Mouse (Mus musculus) lung, embryonic 16.5 days (tissue): ENCODE data around the gene Wscd2. TPM values are rescaled to one million over a fixed set of nuclear protein-coding genes. Genes with fewer than 3 reads are reported as not detected.

Source experiments
- ATAC-seq: fragments of 200-750 bp; cut with Nextera tagmentation; 2 replicates; pipeline ENCODE4 v1.8.0; 2017; ENCODE audit warnings: low read depth, mild to moderate bottlenecking, moderate library complexity
- H3K27ac ChIP-seq: fragments of 300-500 bp; sonication (generic); 2 replicates; pipeline ENCODE4 v1.5.1; 2014; ENCODE audit warnings: mild to moderate bottlenecking, control low read depth, low read length
- H3K27me3 ChIP-seq: fragments of 300-500 bp; sonication (generic); 2 replicates; pipeline ENCODE4 v1.6.1; 2014; ENCODE audit warnings: low read depth, low read length, mixed read lengths; ENCODE audit not compliant: control insufficient read depth, insufficient read depth
- H3K36me3 ChIP-seq: fragments of 300-500 bp; sonication (generic); 2 replicates; pipeline ENCODE4 v1.6.1; 2014; ENCODE audit warnings: low read length; ENCODE audit not compliant: control insufficient read depth, insufficient read depth
- H3K4me1 ChIP-seq: fragments of 300-500 bp; sonication (generic); replicated peaks from 2 replicates; pipeline ENCODE4 v1.6.1; 2014; ENCODE audit warnings: low read length, mixed read lengths; ENCODE audit not compliant: control insufficient read depth, insufficient read depth
- H3K4me2 ChIP-seq: fragments of 300-500 bp; sonication (generic); 2 replicates; pipeline ENCODE4 v1.6.1; 2014; ENCODE audit warnings: low read depth, low read length, control low read depth
- H3K4me3 ChIP-seq: fragments of 300-500 bp; sonication (generic); 2 replicates; pipeline ENCODE4 v1.5.1; 2014; ENCODE audit warnings: mild to moderate bottlenecking, low read length, control low read depth
- H3K9ac ChIP-seq: fragments of 300-500 bp; sonication (generic); 2 replicates; pipeline ENCODE4 v1.6.1; 2014; ENCODE audit warnings: low read length, control low read depth
- H3K9me3 ChIP-seq: fragments of 300-500 bp; sonication (generic); 2 replicates; pipeline ENCODE4 v1.6.1; 2016; ENCODE audit warnings: low read length; ENCODE audit not compliant: control insufficient read depth
- WGBS: fragments of 180-500 bp; shearing (Covaris S2); extraction: QIAGEN DNeasy Blood & Tissue Kit; methylation state at CpG from one replicate; pipeline ENCODE4 v1.1.7; 2014; 5-methylcytosine and 5-hydroxymethylcytosine counted together
- polyA plus RNA-seq: library from polyadenylated mRNA; unstranded; fragments of >200 nt; fragmentation: Nextera tagmentation; extraction: Ambion mirVana; gene quantifications from 2 replicates; pipeline ENCODE4 v1.2.1, GENCODE M21; 2015

Gene Wscd2
- polyA plus RNA-seq, 1 experiment from 2014 or later, result 4.8 TPM

- WGBS, result 66% methylated on average over 2 of the region's 2 CpGs
- no peak for ATAC-seq
- H3K4me2 ChIP-seq, result no peak overlapping the region
- peaks cover 5% of the 10 kb centered on the region; the same call in 1 of the 2 replicates for H3K27me3 ChIP-seq
- H3K9me3 ChIP-seq, result no peaks in the 10 kb centered on the region
- 0 out of 2 replicates have a peak, but pooled peaks cover 5% of the 10 kb centered on the region for H3K4me1 ChIP-seq
- no peak overlapping the region for H3K9ac ChIP-seq
- no peaks in the 10 kb centered on the region for H3K36me3 ChIP-seq
- H3K4me3 ChIP-seq, result no peak overlapping the region
- no peak overlapping the region for H3K27ac ChIP-seq
Measured at GRCm38 (mm10) chr5:113554571-113554970, 64.4 kb downstream of the Wscd2 start.

GRCm38 (mm10) chr5:113555684-113556083, 65.6 kb downstream of the Wscd2 start:
- peaks cover 3% of the 10 kb centered on the region; the same call in 1 of the 2 replicates for H3K27me3 ChIP-seq
- 46% methylated on average over 2 of the region's 2 CpGs for WGBS
- 0 out of 2 replicates have a peak, but pooled peaks cover 5% of the 10 kb centered on the region for H3K4me1 ChIP-seq
- no peak overlapping the region for H3K27ac ChIP-seq
- H3K9me3 ChIP-seq, result no peaks in the 10 kb centered on the region
- no peak for ATAC-seq
- H3K4me2 ChIP-seq, result no peak overlapping the region
- no peak overlapping the region for H3K9ac ChIP-seq
- no peak overlapping the region for H3K4me3 ChIP-seq
- H3K36me3 ChIP-seq, result no peaks in the 10 kb centered on the region

- Histone ChIP-seq H3K4me2 (no peak overlapping the region), H3K4me1 (0 out of 2 replicates have a peak, but pooled peaks cover 5% of the 10 kb centered on the region)
- ATAC-seq, result no peak
Measured at GRCm38 (mm10) chr5:113558065-113558464, 67.9 kb downstream of the Wscd2 start.

GRCm38 (mm10) chr5:113559627-113560026, 69.5 kb downstream of the Wscd2 start:
- H3K4me3 ChIP-seq, result no peak overlapping the region
- no peaks in the 10 kb centered on the region for H3K27me3 ChIP-seq
- no peak for ATAC-seq
- no peaks in the 10 kb centered on the region for H3K9me3 ChIP-seq
- no peak overlapping the region for H3K9ac ChIP-seq
- H3K4me1 ChIP-seq, result 0 out of 2 replicates have a peak, but pooled peaks cover 2% of the 10 kb centered on the region
- 42% methylated on average over 5 of the region's 5 CpGs for WGBS
- no peak overlapping the region for H3K4me2 ChIP-seq
- no peak overlapping the region for H3K27ac ChIP-seq
- H3K36me3 ChIP-seq, result no peaks in the 10 kb centered on the region

More at GRCm38 (mm10) chr5:113558065-113558464, 67.9 kb downstream of the Wscd2 start:
- 84% methylated on average over 8 of the region's 8 CpGs for WGBS
- H3K27me3 ChIP-seq, result no peaks in the 10 kb centered on the region
- H3K4me3 ChIP-seq, result no peak overlapping the region
- H3K9me3 ChIP-seq, result no peaks in the 10 kb centered on the region
- no peak overlapping the region for H3K9ac ChIP-seq
- no peak overlapping the region for H3K27ac ChIP-seq
- no peaks in the 10 kb centered on the region for H3K36me3 ChIP-seq

- Histone ChIP-seq H3K9ac (no peak overlapping the region), H3K27me3 (no peaks in the 10 kb centered on the region), H3K9me3 (no peaks in the 10 kb centered on the region), H3K4me3 (no peak overlapping the region), H3K36me3 (no peaks in the 10 kb centered on the region), H3K27ac (no peak overlapping the region), H3K4me2 (no peak overlapping the region), H3K4me1 (no peaks in the 10 kb centered on the region)
- 18% methylated on average over 4 of the region's 4 CpGs for WGBS
- no peak for ATAC-seq
Measured at GRCm38 (mm10) chr5:113564463-113564862, 74.3 kb downstream of the Wscd2 start.

GRCm38 (mm10) chr5:113565101-113565854, 75.1 kb downstream of the Wscd2 start:
- 69% methylated on average over 10 of the region's 10 CpGs for WGBS
- Histone ChIP-seq H3K36me3 (no peaks in the 10 kb centered on the region), H3K4me2 (no peak overlapping the region), H3K27ac (no peak overlapping the region), H3K27me3 (no peaks in the 10 kb centered on the region), H3K4me1 (no peaks in the 10 kb centered on the region), H3K4me3 (no peak overlapping the region), H3K9ac (no peak overlapping the region), H3K9me3 (0 out of 2 replicates have a peak, but pooled peaks cover 3% of the 10 kb centered on the region)
- ATAC-seq, result no peak

GRCm38 (mm10) chr5:113565858-113566257, 75.7 kb downstream of the Wscd2 start:
- H3K36me3 ChIP-seq, result no peaks in the 10 kb centered on the region
- H3K9me3 ChIP-seq, result 0 out of 2 replicates have a peak, but pooled peaks cover 3% of the 10 kb centered on the region
- 62% methylated on average over 12 of the region's 12 CpGs for WGBS
- H3K9ac ChIP-seq, result no peak overlapping the region
- H3K4me2 ChIP-seq, result no peak overlapping the region
- no peak for ATAC-seq
- H3K4me3 ChIP-seq, result no peak overlapping the region
- no peaks in the 10 kb centered on the region for H3K27me3 ChIP-seq
- H3K27ac ChIP-seq, result no peak overlapping the region
- H3K4me1 ChIP-seq, result no peaks in the 10 kb centered on the region

GRCm38 (mm10) chr5:113570056-113570717, 80.1 kb downstream of the Wscd2 start:
- H3K27me3 ChIP-seq, result no peaks in the 10 kb centered on the region
- 0 out of 2 replicates have a peak, but pooled peaks have one; percentile 17 for ATAC-seq
- no peak overlapping the region for H3K4me2 ChIP-seq
- no peak overlapping the region for H3K9ac ChIP-seq
- 46% methylated on average over 7 of the region's 7 CpGs for WGBS
- H3K36me3 ChIP-seq, result no peaks in the 10 kb centered on the region
- H3K4me3 ChIP-seq, result no peak overlapping the region
- H3K9me3 ChIP-seq, result 0 out of 2 replicates have a peak, but pooled peaks cover 3% of the 10 kb centered on the region
- H3K4me1 ChIP-seq, result no peaks in the 10 kb centered on the region
- H3K27ac ChIP-seq, result no peak overlapping the region

GRCm38 (mm10) chr5:113577555-113577954, 87.4 kb downstream of the Wscd2 start:
- Histone ChIP-seq H3K27me3 (no peaks in the 10 kb centered on the region), H3K9me3 (no peaks in the 10 kb centered on the region), H3K27ac (no peak overlapping the region), H3K9ac (no peak overlapping the region), H3K4me3 (no peak overlapping the region), H3K4me2 (no peak overlapping the region), H3K36me3 (no peaks in the 10 kb centered on the region), H3K4me1 (no peaks in the 10 kb centered on the region; the same call in 1 of the 2 replicates)
- 70% methylated on average over 7 of the region's 7 CpGs for WGBS
- ATAC-seq, result no peak
